Mouse (Mus musculus) colon, adult 2 months (tissue): ENCODE data around the gene Cenpv. TPM values are rescaled to one million over a fixed set of nuclear protein-coding genes. Genes with fewer than 3 reads are reported as not detected.

ENCODE experiments used
- polyA plus RNA-seq: library from polyadenylated mRNA; depleted of rRNA; stranded (reverse); fragments of >200 nt; gene quantifications from 2 replicates; pipeline ENCODE4 v1.2.3, GENCODE M21; 2012; rRNA removed

Gene Cenpv
- 58.8 and 69.0 TPM in 2 replicates for polyA plus RNA-seq

GRCm38 (mm10) chr11:62539089-62539890 lies at the start of gene Cenpv:
Gene Cenpv, minus strand, starts transcription at chr11:62539261.

GRCm38 (mm10) chr11:62573959-62574702 lies 35.1 kb upstream of the Cenpv start, which contains the start of gene Trpv2:
Gene Trpv2, plus strand, starts transcription at chr11:62574486.

GRCm38 (mm10) chr11:62550727-62551225 lies 11.7 kb upstream of the Cenpv start, which contains the start of gene Ubb:
Gene Ubb, plus strand, starts transcription at chr11:62551171.

Other genes starting within 250 kb of the Cenpv start
- 5.2 TPM in 2 replicates for gene Pigl, start 80.8 kb downstream of the Cenpv start, polyA plus RNA-seq
- 71.9 and 79.0 TPM in 2 replicates for gene Ncor1, start 80.7 kb downstream of the Cenpv start, polyA plus RNA-seq
- gene Ubb, start 11.9 kb upstream of the Cenpv start, polyA plus RNA-seq, result 1,534 and 1,760 TPM in 2 replicates
- 13.2 and 13.5 TPM in 2 replicates for gene Trpv2, start 35.2 kb upstream of the Cenpv start, polyA plus RNA-seq
- gene Lrrc75a, start 109.3 kb upstream of the Cenpv start, polyA plus RNA-seq, result 79.2 and 88.3 TPM in 2 replicates
- 56.6 and 56.8 TPM in 2 replicates for gene Mmgt2, start 109.4 kb upstream of the Cenpv start, polyA plus RNA-seq
- gene Zfp287, start 192.6 kb upstream of the Cenpv start, polyA plus RNA-seq, result 1.1 TPM in 2 replicates
- gene Gm10428, start 213.8 kb upstream of the Cenpv start, polyA plus RNA-seq, result not detected in 2 replicates